Mouse (Mus musculus): ENCODE measurements around the gene Vps36. TPM values are rescaled to one million over a fixed set of nuclear protein-coding genes. Genes with fewer than 3 reads are reported as not detected.

Gene Vps36
- total RNA-seq (2018; cell fraction: chromatin; rRNA removed): 10 to 100 TPM in 16 of 26 experiments, 1 to 10 TPM in 10; 4.1 to 17.6 (median 12.7) TPM
- total RNA-seq (2018; cell fraction: cytosol; rRNA removed): 10 to 100 TPM; 16.3 to 26.6 (median 21.8) TPM
- total RNA-seq (2018; cell fraction: nucleus; rRNA removed): 10 to 100 TPM in 19 of 26 experiments, 1 to 10 TPM in 7; 6.3 to 25.7 (median 13.3) TPM
- 18.8 to 27.6 TPM (median 20.9 TPM) in 3 replicates for polyA plus RNA-seq (2018)

- peak within 1 kb of the TSS; percentile 57 for H3K27ac ChIP-seq
- no peaks in the 10 kb centered on the region for H3K36me3 ChIP-seq (ENCODE audit: inconsistent target)
- peak within 1 kb of the TSS; percentile 76 for H3K4me3 ChIP-seq (ENCODE audit: inconsistent target)
- H3K79me2 ChIP-seq (ENCODE audit: inconsistent target): peaks cover 43% of the 10 kb centered on the region
- under 1% methylated on average over 72 of the region's 73 CpGs for WGBS (ENCODE audit: missing documents)
Measured at GRCm38 (mm10) chr8:22192660-22193431, at the start of gene Vps36. TSS of gene Vps36 (plus strand) at chr8:22192809.

GRCm38 (mm10) chr8:22143764-22144491 is 48.7 kb upstream of the Vps36 start:
- Histone ChIP-seq H3K4me3 (ENCODE audit: inconsistent target) (no peak overlapping the region), H3K27ac (no peak overlapping the region), H3K36me3 (ENCODE audit: inconsistent target) (no peaks in the 10 kb centered on the region), H3K79me2 (ENCODE audit: inconsistent target) (no peaks in the 10 kb centered on the region)
- 91% methylated on average over 1 of the region's 1 CpGs for WGBS (ENCODE audit: missing documents)

- no peak overlapping the region for H3K27ac ChIP-seq
- H3K79me2 ChIP-seq (ENCODE audit: inconsistent target): no peaks in the 10 kb centered on the region
- no peak overlapping the region for H3K4me3 ChIP-seq (ENCODE audit: inconsistent target)
- H3K36me3 ChIP-seq (ENCODE audit: inconsistent target): no peaks in the 10 kb centered on the region
- 97% methylated on average over 6 of the region's 6 CpGs for WGBS (ENCODE audit: missing documents)
Measured at GRCm38 (mm10) chr8:22145831-22146230, 46.8 kb upstream of the Vps36 start.

- Histone ChIP-seq H3K27ac (no peak overlapping the region), H3K79me2 (ENCODE audit: inconsistent target) (no peaks in the 10 kb centered on the region)
Measured at GRCm38 (mm10) chr8:22147706-22148366, 44.8 kb upstream of the Vps36 start.

GRCm38 (mm10) chr8:22148367-22148740 is 44.3 kb upstream of the Vps36 start:
- Histone ChIP-seq H3K36me3 (ENCODE audit: inconsistent target) (no peaks in the 10 kb centered on the region), H3K4me3 (ENCODE audit: inconsistent target) (no peak overlapping the region), H3K79me2 (ENCODE audit: inconsistent target) (no peaks in the 10 kb centered on the region), H3K27ac (no peak overlapping the region)
- 97% methylated on average over 7 of the region's 7 CpGs for WGBS (ENCODE audit: missing documents)

More at GRCm38 (mm10) chr8:22147706-22148366, 44.8 kb upstream of the Vps36 start:
- H3K36me3 ChIP-seq (ENCODE audit: inconsistent target): no peaks in the 10 kb centered on the region
- H3K4me3 ChIP-seq (ENCODE audit: inconsistent target): no peak overlapping the region
- WGBS (ENCODE audit: missing documents): 79% methylated on average over 9 of the region's 9 CpGs

GRCm38 (mm10) chr8:22149643-22150344 is 42.8 kb upstream of the Vps36 start:
- no peaks in the 10 kb centered on the region for H3K79me2 ChIP-seq (ENCODE audit: inconsistent target)
- H3K36me3 ChIP-seq (ENCODE audit: inconsistent target): no peaks in the 10 kb centered on the region
- no peak overlapping the region for H3K4me3 ChIP-seq (ENCODE audit: inconsistent target)
- no peak overlapping the region for H3K27ac ChIP-seq
- WGBS (ENCODE audit: missing documents): 93% methylated on average over 11 of the region's 11 CpGs

- H3K79me2 ChIP-seq (ENCODE audit: inconsistent target): no peaks in the 10 kb centered on the region
- no peak overlapping the region for H3K27ac ChIP-seq
- WGBS (ENCODE audit: missing documents): 98% methylated on average over 3 of the region's 3 CpGs
- no peaks in the 10 kb centered on the region for H3K36me3 ChIP-seq (ENCODE audit: inconsistent target)
- no peak overlapping the region for H3K4me3 ChIP-seq (ENCODE audit: inconsistent target)
Measured at GRCm38 (mm10) chr8:22150345-22150663, 42.3 kb upstream of the Vps36 start.

- Histone ChIP-seq H3K79me2 (ENCODE audit: inconsistent target) (no peaks in the 10 kb centered on the region), H3K27ac (no peak overlapping the region), H3K4me3 (ENCODE audit: inconsistent target) (no peak overlapping the region), H3K36me3 (ENCODE audit: inconsistent target) (no peaks in the 10 kb centered on the region)
- WGBS (ENCODE audit: missing documents): 93% methylated on average over 8 of the region's 8 CpGs
Measured at GRCm38 (mm10) chr8:22162206-22162605, 30.4 kb upstream of the Vps36 start.

- Histone ChIP-seq H3K4me3 (ENCODE audit: inconsistent target) (no peak overlapping the region), H3K27ac (no peak overlapping the region), H3K79me2 (ENCODE audit: inconsistent target) (no peaks in the 10 kb centered on the region), H3K36me3 (ENCODE audit: inconsistent target) (no peaks in the 10 kb centered on the region)
- WGBS (ENCODE audit: missing documents): 96% methylated on average over 10 of the region's 10 CpGs
Measured at GRCm38 (mm10) chr8:22164431-22164830, 28.2 kb upstream of the Vps36 start.

GRCm38 (mm10) chr8:22165251-22166079 is 27.1 kb upstream of the Vps36 start:
- WGBS (ENCODE audit: missing documents): 55% methylated on average over 10 of the region's 10 CpGs
- Histone ChIP-seq H3K36me3 (ENCODE audit: inconsistent target) (no peaks in the 10 kb centered on the region), H3K79me2 (ENCODE audit: inconsistent target) (no peaks in the 10 kb centered on the region), H3K4me3 (ENCODE audit: inconsistent target) (peak overlapping the region; percentile 38), H3K27ac (no peak overlapping the region)

GRCm38 (mm10) chr8:22166080-22166603 is 26.5 kb upstream of the Vps36 start, which contains the start of gene Nek3:
TSS of gene Nek3 (minus strand) at chr8:22166435.
- H3K36me3 ChIP-seq (ENCODE audit: inconsistent target): no peaks in the 10 kb centered on the region
- peak within 1 kb of the TSS; percentile 38 for H3K4me3 ChIP-seq (ENCODE audit: inconsistent target)
- H3K79me2 ChIP-seq (ENCODE audit: inconsistent target): no peaks in the 10 kb centered on the region
- H3K27ac ChIP-seq: no peak within 1 kb of the TSS
- WGBS (ENCODE audit: missing documents): under 1% methylated on average over 31 of the region's 43 CpGs

- no peaks in the 10 kb centered on the region for H3K79me2 ChIP-seq (ENCODE audit: inconsistent target)
- WGBS (ENCODE audit: missing documents): 98% methylated on average over 5 of the region's 5 CpGs
- no peak overlapping the region for H3K27ac ChIP-seq
- H3K4me3 ChIP-seq (ENCODE audit: inconsistent target): no peak overlapping the region
- H3K36me3 ChIP-seq (ENCODE audit: inconsistent target): no peaks in the 10 kb centered on the region
Measured at GRCm38 (mm10) chr8:22169167-22169566, 23.4 kb upstream of the Vps36 start.

GRCm38 (mm10) chr8:22175966-22176365 is 16.6 kb upstream of the Vps36 start:
- H3K4me3 ChIP-seq (ENCODE audit: inconsistent target): no peak overlapping the region
- 99% methylated on average over 7 of the region's 7 CpGs for WGBS (ENCODE audit: missing documents)
- no peak overlapping the region for H3K27ac ChIP-seq
- H3K36me3 ChIP-seq (ENCODE audit: inconsistent target): no peaks in the 10 kb centered on the region
- peaks cover 10% of the 10 kb centered on the region; the same call in 1 of the 2 replicates for H3K79me2 ChIP-seq (ENCODE audit: inconsistent target)
